Mouse (Mus musculus): ENCODE results near the gene Magi2.

GRCm38 (mm10) chr5:19262816-19263215 is 36.0 kb downstream of the Magi2 start:
- no peak for TF ChIP-seq CTCF (IDR thresholded peaks at IDR 0.05; ENCODE audit: low read depth)
- TF ChIP-seq EP300 (IDR thresholded peaks at IDR 0.05; ENCODE audit: low read depth) = no peak
